Mouse (Mus musculus) kidney, adult 8-10 months (tissue): ENCODE measurements around the gene Bola1.
"Not testable (repeated sequence)": the region's sequence is repeated elsewhere in the genome, so short reads cannot be mapped to it uniquely, and the experiment has no call there.

Source experiments
- DNase-seq, 2 experiments: peaks; one replicate each; pipeline ENCODE4 v3.0.0; 2022

Bola1 gene

GRCm38 (mm10) chr3:96221640-96222038, 2.1 kb upstream of the Bola1 start:
- DNase-seq, result no peak

- peak; percentile 94 to 96 for DNase-seq
Observed at GRCm38 (mm10) chr3:96220765-96221639, 1.5 kb upstream of the Bola1 start, which contains the start of the genes Hist2h2ac and Hist2h2be. Gene Hist2h2ac, minus strand, starts transcription at chr3:96220880. Gene Hist2h2be, plus strand, starts transcription at chr3:96221119.

GRCm38 (mm10) chr3:96220131-96220764, 739 bp upstream of the Bola1 start:
- not testable (repeated sequence) for DNase-seq

- peak in 1 of 2 experiments; percentile 37 for DNase-seq
Observed at GRCm38 (mm10) chr3:96219191-96219641, 293 bp downstream of the Bola1 start.

- DNase-seq, result no peak
Observed at GRCm38 (mm10) chr3:96209242-96209641, 10.3 kb downstream of the Bola1 start.

GRCm38 (mm10) chr3:96207819-96208218, 11.7 kb downstream of the Bola1 start:
- DNase-seq, result no peak

GRCm38 (mm10) chr3:96199731-96200130, 19.8 kb downstream of the Bola1 start:
- DNase-seq, result no peak

- not testable (repeated sequence) for DNase-seq
Observed at GRCm38 (mm10) chr3:96198601-96199251, 20.8 kb downstream of the Bola1 start.

- DNase-seq, result peak in 1 of 2 experiments; percentile 34
Observed at GRCm38 (mm10) chr3:96198181-96198580, 21.3 kb downstream of the Bola1 start.

- DNase-seq, result peak; percentile 88 to 90
Observed at GRCm38 (mm10) chr3:96197129-96197749, 22.3 kb downstream of the Bola1 start.

- no peak for DNase-seq
Observed at GRCm38 (mm10) chr3:96196437-96197128, 22.9 kb downstream of the Bola1 start.

GRCm38 (mm10) chr3:96195616-96196313, 23.7 kb downstream of the Bola1 start:
- DNase-seq, result no peak

- DNase-seq, result no peak
Observed at GRCm38 (mm10) chr3:96194966-96195365, 24.5 kb downstream of the Bola1 start.

- DNase-seq, result no peak
Observed at GRCm38 (mm10) chr3:96192977-96193376, 26.5 kb downstream of the Bola1 start.

- peak; percentile 28 to 49 for DNase-seq
Observed at GRCm38 (mm10) chr3:96182382-96182776, 37.1 kb downstream of the Bola1 start.

- no peak for DNase-seq
Observed at GRCm38 (mm10) chr3:96181510-96182381, 37.8 kb downstream of the Bola1 start.

GRCm38 (mm10) chr3:96180727-96181477, 38.6 kb downstream of the Bola1 start, which contains the start of gene Sv2a:
Gene Sv2a, plus strand, starts transcription at chr3:96181151.
- DNase-seq, result no peak

- DNase-seq, result no peak
Observed at GRCm38 (mm10) chr3:96179531-96179930, 40.0 kb downstream of the Bola1 start.

GRCm38 (mm10) chr3:96178902-96179301, 40.6 kb downstream of the Bola1 start:
- no peak for DNase-seq

GRCm38 (mm10) chr3:96178427-96178826, 41.1 kb downstream of the Bola1 start:
- DNase-seq, result no peak
